Mouse (Mus musculus) natural killer cell, adult 2 months (primary cell): ENCODE results near the gene Sod3.

Source experiments
- DNase-seq, 2 experiments: peaks; one replicate each; pipeline ENCODE4 v3.0.0; 2022; ENCODE audit warnings: low spot score in 2 of 2

Gene Sod3

GRCm38 (mm10) chr5:52382837-52383236 lies 19.2 kb downstream of the Sod3 start:
- no peak for DNase-seq

- DNase-seq = no peak
Measured at GRCm38 (mm10) chr5:52383748-52384147, 20.2 kb downstream of the Sod3 start.

- no peak for DNase-seq
Measured at GRCm38 (mm10) chr5:52386016-52386415, 22.4 kb downstream of the Sod3 start.

- no peak for DNase-seq
Measured at GRCm38 (mm10) chr5:52388092-52388749, 24.6 kb downstream of the Sod3 start.

- DNase-seq = no peak
Measured at GRCm38 (mm10) chr5:52390381-52390780, 26.8 kb downstream of the Sod3 start.

GRCm38 (mm10) chr5:52391471-52391870 lies 27.9 kb downstream of the Sod3 start:
- no peak for DNase-seq

GRCm38 (mm10) chr5:52393756-52394155 lies 30.2 kb downstream of the Sod3 start:
- DNase-seq = no peak

- DNase-seq = no peak
Measured at GRCm38 (mm10) chr5:52404373-52404772, 40.8 kb downstream of the Sod3 start.

- DNase-seq = no peak
Measured at GRCm38 (mm10) chr5:52408668-52409315, 45.2 kb downstream of the Sod3 start.

GRCm38 (mm10) chr5:52410197-52410596 lies 46.6 kb downstream of the Sod3 start:
- no peak for DNase-seq

GRCm38 (mm10) chr5:52411567-52411966 lies 48.0 kb downstream of the Sod3 start:
- DNase-seq = no peak

GRCm38 (mm10) chr5:52415193-52415592 lies 51.6 kb downstream of the Sod3 start:
- DNase-seq = no peak

GRCm38 (mm10) chr5:52415917-52416316 lies 52.3 kb downstream of the Sod3 start:
- no peak for DNase-seq

GRCm38 (mm10) chr5:52416485-52416884 lies 52.9 kb downstream of the Sod3 start:
- DNase-seq = no peak
